In genomic region chr19:37301733-37302132, GRCm38 (mm10) we compare ENCODE assay signal across 25 mouse cellular contexts. TPM values are rescaled to one million over a fixed set of nuclear protein-coding genes. Genes with fewer than 3 reads are reported as not detected.
DNase-seq lines count a peak whose midpoint lies in the region; ATAC-seq lines count a peak whose summit lies in the region.
"Had no signal": no experiment of that assay in that cellular context is flagged by ENCODE, and none has a peak within 500 bp of the region (broad histone marks: within the 10 kb centered on the region; RNA-seq: fewer than 3 reads in every experiment).

No protein-coding gene starts in this region.

- WGBS in intestine, embryonic 14.5 days: 72% methylated on average over 3 of the region's 3 CpGs
- WGBS in intestine, embryonic 16.5 days: 84% methylated on average over 3 of the region's 3 CpGs

- H3K4me2 ChIP-seq in intestine, embryonic 14.5 days (ENCODE audit: low read length): no peak overlapping the region
- no peak overlapping the region for H3K4me2 ChIP-seq in intestine, embryonic 16.5 days (ENCODE audit: low read depth, low read length)
- H3K4me2 ChIP-seq: forebrain, embryonic 15.5 days; hindbrain, embryonic 15.5 days; liver, embryonic 15.5 days; lung, embryonic 15.5 days; midbrain, embryonic 15.5 days had no signal

- peaks cover 5% of the 10 kb centered on the region for H3K36me3 ChIP-seq in intestine, embryonic 14.5 days (ENCODE audit: control insufficient read depth, insufficient read depth, low read length)
- no peaks in the 10 kb centered on the region for H3K36me3 ChIP-seq in intestine, embryonic 16.5 days (ENCODE audit: control insufficient read depth, insufficient read depth, low read length)
- H3K36me3 ChIP-seq: forebrain, embryonic 15.5 days; hindbrain, embryonic 15.5 days; lung, embryonic 15.5 days had no signal

- ATAC-seq in intestine, embryonic 14.5 days (replicated peaks; ENCODE audit: low FRiP score, low TSS enrichment, low read depth): no peak
- ATAC-seq in intestine, embryonic 16.5 days: no peak
- ATAC-seq in megakaryocyte-erythroid progenitor cell, adult 5-6 weeks (replicated peaks; ENCODE audit: low FRiP score, low TSS enrichment, poor library complexity, severe bottlenecking): peak; percentile 30; the same call in 1 of the 2 replicates
- ATAC-seq: forebrain, embryonic 15.5 days; intestine, postnatal 0 days; midbrain, embryonic 15.5 days; Patski had no signal

- no peak overlapping the region for H3K9ac ChIP-seq in intestine, embryonic 14.5 days (ENCODE audit: low read length)
- no peak overlapping the region for H3K9ac ChIP-seq in intestine, embryonic 16.5 days (ENCODE audit: low read depth, low read length)
- H3K9ac ChIP-seq: forebrain, embryonic 15.5 days; hindbrain, embryonic 15.5 days; liver, embryonic 15.5 days; lung, embryonic 15.5 days; midbrain, embryonic 15.5 days had no signal

- H3K4me3 ChIP-seq in intestine, embryonic 14.5 days (ENCODE audit: low read depth, low read length): no peak overlapping the region
- no peak overlapping the region for H3K4me3 ChIP-seq in intestine, embryonic 16.5 days (ENCODE audit: low read length)
- H3K4me3 ChIP-seq: forebrain, embryonic 15.5 days; hindbrain, embryonic 15.5 days; limb, embryonic 10.5 days; liver, embryonic 15.5 days; lung, embryonic 15.5 days; midbrain, embryonic 15.5 days; myocyte had no signal

- no peaks in the 10 kb centered on the region for H3K27me3 ChIP-seq in intestine, embryonic 14.5 days (replicated peaks; ENCODE audit: control insufficient read depth, insufficient read depth, low read length)
- no peaks in the 10 kb centered on the region for H3K27me3 ChIP-seq in intestine, embryonic 16.5 days (replicated peaks; ENCODE audit: control insufficient read depth, insufficient read depth, low read length)
- H3K27me3 ChIP-seq: forebrain, embryonic 15.5 days; hindbrain, embryonic 15.5 days; liver, embryonic 15.5 days; lung, embryonic 15.5 days; midbrain, embryonic 15.5 days; Patski had no signal

- no peak overlapping the region for H3K27ac ChIP-seq in intestine, embryonic 14.5 days (ENCODE audit: low read depth)
- H3K27ac ChIP-seq in intestine, embryonic 16.5 days (ENCODE audit: low read length): no peak overlapping the region
- H3K27ac ChIP-seq: forebrain, embryonic 15.5 days; hindbrain, embryonic 15.5 days; kidney, postnatal 0 days; limb, embryonic 10.5 days; liver, embryonic 15.5 days; lung, embryonic 15.5 days; midbrain, embryonic 15.5 days had no signal

- no peaks in the 10 kb centered on the region for H3K9me3 ChIP-seq in intestine, embryonic 14.5 days (ENCODE audit: control insufficient read depth, low read length)
- H3K9me3 ChIP-seq in intestine, embryonic 16.5 days (ENCODE audit: control insufficient read depth, low read length): no peaks in the 10 kb centered on the region
- H3K9me3 ChIP-seq: forebrain, embryonic 15.5 days; hindbrain, embryonic 15.5 days; limb, embryonic 10.5 days; liver, embryonic 15.5 days; lung, embryonic 15.5 days; midbrain, embryonic 15.5 days had no signal

- no peaks in the 10 kb centered on the region for H3K4me1 ChIP-seq in intestine, embryonic 14.5 days (replicated peaks; ENCODE audit: control insufficient read depth, insufficient read depth, low read length)
- H3K4me1 ChIP-seq in intestine, embryonic 16.5 days (ENCODE audit: control insufficient read depth, insufficient read depth, low read length): no peaks in the 10 kb centered on the region
- H3K4me1 ChIP-seq: forebrain, embryonic 15.5 days; hindbrain, embryonic 15.5 days; limb, embryonic 10.5 days; liver, embryonic 15.5 days; lung, embryonic 15.5 days; midbrain, embryonic 15.5 days had no signal

- peak; percentile 3 for DNase-seq in embryo, embryonic 9.5 days (ENCODE audit: extremely low spot score)
- DNase-seq in embryo, embryonic 11 days: no peak
- DNase-seq in intestine, embryonic 14.5 days (ENCODE audit: low spot score): peak; percentile 58
- DNase-seq in 416B (ENCODE audit: low read depth): peak; percentile 28
- DNase-seq in layer of hippocampus, postnatal 36 days: no peak
- no peak for DNase-seq in spleen, adult 12 weeks (ENCODE audit: low spot score)
- DNase-seq: adrenal gland, adult 2 months; cerebellum, adult 11 months; cerebellum, adult 9-11 months; liver; lung, postnatal 4 days; right cerebral cortex, postnatal 14 days; spleen, adult 18-20 months had no signal

RNA-seq across cellular contexts. Expression of gene Ide, which starts 35.9 kb away (rescaled TPM):
- 54.1 and 62.0 TPM in 2 replicates for polyA plus RNA-seq in intestine, embryonic 14.5 days (2014; fragmentation: Nextera tagmentation; extraction: Ambion mirVana)
- polyA plus RNA-seq in intestine, embryonic 16.5 days (2015; fragmentation: Nextera tagmentation; extraction: Ambion mirVana): 49.1 and 50.8 TPM in 2 replicates
- total RNA-seq in megakaryocyte-erythroid progenitor cell, adult 5-6 weeks (2014; fragmentation: Nextera tagmentation): 73.1 and 111 TPM in 2 replicates
- 89.7 and 103 TPM in 2 replicates for total RNA-seq in megakaryocyte-erythroid progenitor cell, adult 5-6 weeks (2017)
- total RNA-seq in layer of hippocampus, postnatal 36 days (2021): 10 to 100 TPM; 37.8 to 37.9 TPM

Comparison
In these comparisons a context has a peak if more than half of its experiments do, and no peak if none do; other contexts are left out.
1. DNase-seq: peak in embryo, embryonic 9.5 days (single experiment), intestine, embryonic 14.5 days (single experiment) and 416B (single experiment); none in embryo, embryonic 11 days (single experiment), layer of hippocampus, postnatal 36 days (0 of 2) and spleen, adult 12 weeks (single experiment).